Mouse (Mus musculus) embryonic facial prominence, embryonic 12.5 days (tissue): ENCODE results near the gene Gm9736. TPM values are rescaled to one million over a fixed set of nuclear protein-coding genes. Genes with fewer than 3 reads are reported as not detected.
"Not testable (repeated sequence)": the region's sequence is repeated elsewhere in the genome, so short reads cannot be mapped to it uniquely, and the experiment has no call there.

Experiments used
- ATAC-seq: fragments of 200-750 bp; cut with Nextera tagmentation; 2 replicates; pipeline ENCODE4 v1.8.0; 2017; ENCODE audit not compliant: insufficient number of reproducible peaks, insufficient read depth, low FRiP score, low TSS enrichment
- H3K27ac ChIP-seq: fragments of 300-500 bp; sonication (generic); 2 replicates; pipeline ENCODE4 v1.5.1; 2016; ENCODE audit warnings: mild to moderate bottlenecking
- H3K27me3 ChIP-seq: fragments of 300-500 bp; sonication (generic); 2 replicates; pipeline ENCODE4 v1.6.1; 2016; ENCODE audit warnings: mild to moderate bottlenecking, moderate library complexity
- H3K36me3 ChIP-seq: fragments of 300-500 bp; sonication (generic); 2 replicates; pipeline ENCODE4 v1.6.1; 2016; ENCODE audit warnings: mild to moderate bottlenecking
- H3K4me1 ChIP-seq: fragments of 300-500 bp; sonication (generic); 2 replicates; pipeline ENCODE4 v1.6.1; 2016
- H3K4me2 ChIP-seq: fragments of 300-500 bp; sonication (generic); replicated peaks from 2 replicates; pipeline ENCODE4 v1.6.1; 2016; ENCODE audit warnings: mild to moderate bottlenecking, moderate library complexity
- H3K4me3 ChIP-seq: fragments of 300-500 bp; sonication (generic); 2 replicates; pipeline ENCODE4 v1.5.1; 2016; ENCODE audit warnings: mild to moderate bottlenecking
- H3K9ac ChIP-seq: fragments of 300-500 bp; sonication (generic); 2 replicates; pipeline ENCODE4 v1.6.1; 2016; ENCODE audit warnings: mild to moderate bottlenecking, moderate library complexity
- H3K9me3 ChIP-seq: fragments of 300-500 bp; sonication (generic); 2 replicates; pipeline ENCODE4 v1.6.1; 2016; ENCODE audit warnings: mild to moderate bottlenecking, moderate library complexity
- WGBS: fragments of 180-500 bp; shearing (Covaris S2); methylation state at CpG from one replicate; pipeline ENCODE4 v1.1.7; 2016; 5-methylcytosine and 5-hydroxymethylcytosine counted together
- polyA plus RNA-seq: library from polyadenylated mRNA; unstranded; fragments of >200 nt; fragmentation: Nextera tagmentation; extraction: Ambion mirVana; gene quantifications from 2 replicates; pipeline ENCODE4 v1.2.1, GENCODE M21; 2016

Gm9736 gene
- polyA plus RNA-seq, 1 experiment from 2014 or later: not detected

GRCm38 (mm10) chr10:77769727-77770126, 18.6 kb upstream of the Gm9736 start:
- Histone ChIP-seq H3K9ac (no peak overlapping the region), H3K27me3 (no peaks in the 10 kb centered on the region), H3K9me3 (no peaks in the 10 kb centered on the region), H3K4me3 (no peak overlapping the region), H3K27ac (no peak overlapping the region), H3K4me2 (no peak overlapping the region), H3K4me1 (no peaks in the 10 kb centered on the region), H3K36me3 (no peaks in the 10 kb centered on the region)
- WGBS: 57% methylated on average over 1 of the region's 1 CpGs
- no peak for ATAC-seq

GRCm38 (mm10) chr10:77759582-77759981, 8.4 kb upstream of the Gm9736 start, which contains the start of gene Gm3233:
TSS of gene Gm3233 (minus strand) at chr10:77759682.
- H3K9ac ChIP-seq, H3K36me3 ChIP-seq, H3K9me3 ChIP-seq, H3K4me2 ChIP-seq, H3K4me3 ChIP-seq, H3K4me1 ChIP-seq, ATAC-seq, H3K27ac ChIP-seq, H3K27me3 ChIP-seq: not testable (repeated sequence)
- WGBS: 40% methylated on average over 1 of the region's 1 CpGs

DNA sequence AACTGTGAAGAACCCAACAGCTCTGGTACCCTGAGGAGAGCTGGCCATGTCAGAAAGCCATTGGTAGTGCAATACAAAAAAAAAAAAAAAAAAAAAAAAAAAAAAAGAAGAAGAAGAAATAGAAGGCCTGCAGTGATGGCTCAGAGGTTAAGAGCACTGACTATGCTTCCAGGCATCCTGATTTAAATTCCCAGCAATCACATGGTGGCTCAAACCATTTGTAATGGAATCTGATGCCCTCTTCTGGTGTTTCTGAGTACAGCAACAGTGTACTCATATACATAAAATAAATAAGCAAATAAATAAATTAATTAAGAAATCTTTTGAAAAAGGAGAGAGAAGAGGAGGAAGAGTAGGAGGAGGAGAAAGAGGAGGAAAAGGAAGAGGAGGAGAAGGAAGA, 2.3 kb upstream of the Gm9736 start:
- H3K27ac ChIP-seq: no peak overlapping the region
- H3K9ac ChIP-seq: no peak overlapping the region
- H3K4me3 ChIP-seq: no peak overlapping the region
- no peaks in the 10 kb centered on the region for H3K9me3 ChIP-seq
- no peak overlapping the region for H3K4me2 ChIP-seq
- H3K27me3 ChIP-seq: no peaks in the 10 kb centered on the region
- ATAC-seq: no peak
- no peaks in the 10 kb centered on the region for H3K4me1 ChIP-seq
- no peaks in the 10 kb centered on the region for H3K36me3 ChIP-seq

DNA sequence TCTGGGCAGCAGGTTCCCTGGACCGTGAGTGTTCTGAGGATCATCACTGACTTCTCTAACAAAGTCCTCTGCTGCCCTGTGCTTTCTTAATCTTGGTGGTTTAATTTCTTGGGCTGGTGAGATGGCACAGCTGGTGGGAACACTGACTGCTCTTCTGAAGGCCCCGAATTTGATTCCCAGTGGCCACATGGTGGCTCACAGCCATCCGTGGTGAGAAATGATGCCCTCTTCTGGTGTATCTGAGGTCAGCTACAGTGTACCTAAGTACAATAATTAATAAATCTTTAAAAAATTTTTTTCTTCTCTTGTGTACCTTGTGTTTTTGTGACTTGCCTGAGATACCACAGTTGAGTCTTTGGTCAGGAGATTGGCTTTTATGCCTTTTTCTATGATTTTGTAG, 1.2 kb upstream of the Gm9736 start:
- H3K27me3 ChIP-seq, ATAC-seq, H3K4me3 ChIP-seq: not testable (repeated sequence)

DNA sequence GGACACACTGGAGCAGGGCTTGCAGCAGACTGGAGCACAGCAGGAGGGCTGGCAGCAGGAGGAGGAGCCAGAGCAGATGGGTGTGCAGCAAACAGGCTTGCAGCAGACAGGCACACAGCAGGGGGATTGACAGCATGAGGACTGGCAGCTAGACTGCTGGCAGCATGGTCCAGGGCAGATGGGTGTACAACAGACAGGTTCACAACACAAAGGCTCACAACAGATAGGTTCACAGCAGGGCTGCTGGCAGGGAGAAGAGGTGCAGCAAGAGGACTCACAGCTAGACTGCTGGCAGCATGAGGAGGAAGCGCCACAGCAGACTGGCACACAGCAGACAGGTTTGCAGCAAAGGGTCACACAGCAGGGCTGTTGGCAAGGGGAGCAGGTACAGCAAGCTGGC, 468 bp downstream of the Gm9736 start:
- H3K9me3 ChIP-seq, H3K27ac ChIP-seq: not testable (repeated sequence)

More for the DNA sequence above, 1.2 kb upstream of the Gm9736 start:
- H3K9me3 ChIP-seq, H3K9ac ChIP-seq, H3K27ac ChIP-seq, H3K36me3 ChIP-seq, H3K4me1 ChIP-seq, H3K4me2 ChIP-seq: not testable (repeated sequence)
- 56% methylated on average over 3 of the region's 3 CpGs for WGBS

GRCm38 (mm10) chr10:77741924-77742688, 9.0 kb downstream of the Gm9736 start, which contains the start of gene Gm18596:
TSS of gene Gm18596 (minus strand) at chr10:77742638.
- not testable (repeated sequence) for H3K4me1 ChIP-seq, H3K36me3 ChIP-seq, H3K27me3 ChIP-seq, H3K9ac ChIP-seq, ATAC-seq, H3K4me2 ChIP-seq, H3K4me3 ChIP-seq, H3K27ac ChIP-seq, H3K9me3 ChIP-seq
- 46% methylated on average over 5 of the region's 5 CpGs for WGBS

More for the DNA sequence above, 468 bp downstream of the Gm9736 start:
- H3K4me1 ChIP-seq, ATAC-seq, H3K4me3 ChIP-seq, H3K4me2 ChIP-seq, H3K27me3 ChIP-seq, H3K9ac ChIP-seq, H3K36me3 ChIP-seq: not testable (repeated sequence)
- WGBS: 68% methylated on average over 1 of the region's 1 CpGs

DNA sequence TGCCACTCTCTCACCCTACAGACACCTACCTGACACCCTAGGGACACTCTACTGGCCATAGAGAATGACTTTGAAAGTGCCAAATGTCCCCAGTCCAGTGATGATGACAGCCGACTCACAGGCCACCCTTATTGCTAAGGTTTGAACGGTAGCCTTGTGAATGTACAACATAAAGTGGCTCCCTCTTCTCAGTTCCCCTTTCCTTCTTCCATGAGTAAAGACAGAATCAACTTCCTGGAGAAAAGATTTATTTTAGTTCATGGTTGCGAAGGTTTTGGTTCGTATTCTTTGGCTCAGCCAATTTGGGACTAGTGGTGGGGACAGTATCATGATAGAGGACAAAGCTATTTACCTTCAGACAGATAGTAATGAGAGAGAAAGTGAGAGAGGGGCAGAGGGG, 12.2 kb downstream of the Gm9736 start:
- H3K4me3 ChIP-seq: no peak overlapping the region

GRCm38 (mm10) chr10:77735928-77736327, 15.2 kb downstream of the Gm9736 start:
- Histone ChIP-seq H3K27me3 (no peaks in the 10 kb centered on the region), H3K27ac (no peak overlapping the region), H3K4me1 (no peaks in the 10 kb centered on the region), H3K36me3 (no peaks in the 10 kb centered on the region), H3K9me3 (0 out of 2 replicates have a peak, but pooled peaks cover 8% of the 10 kb centered on the region), H3K9ac (no peak overlapping the region), H3K4me3 (no peak overlapping the region), H3K4me2 (no peak overlapping the region)
- ATAC-seq: no peak
- WGBS: 84% methylated on average over 1 of the region's 1 CpGs

More for the DNA sequence above, 12.2 kb downstream of the Gm9736 start:
- Histone ChIP-seq H3K27me3 (no peaks in the 10 kb centered on the region), H3K9me3 (0 out of 2 replicates have a peak, but pooled peaks cover 8% of the 10 kb centered on the region), H3K4me2 (no peak overlapping the region), H3K36me3 (no peaks in the 10 kb centered on the region), H3K9ac (no peak overlapping the region), H3K4me1 (peaks cover 3% of the 10 kb centered on the region; the same call in 1 of the 2 replicates), H3K27ac (no peak overlapping the region)
- 88% methylated on average over 4 of the region's 4 CpGs for WGBS
- no peak for ATAC-seq

DNA sequence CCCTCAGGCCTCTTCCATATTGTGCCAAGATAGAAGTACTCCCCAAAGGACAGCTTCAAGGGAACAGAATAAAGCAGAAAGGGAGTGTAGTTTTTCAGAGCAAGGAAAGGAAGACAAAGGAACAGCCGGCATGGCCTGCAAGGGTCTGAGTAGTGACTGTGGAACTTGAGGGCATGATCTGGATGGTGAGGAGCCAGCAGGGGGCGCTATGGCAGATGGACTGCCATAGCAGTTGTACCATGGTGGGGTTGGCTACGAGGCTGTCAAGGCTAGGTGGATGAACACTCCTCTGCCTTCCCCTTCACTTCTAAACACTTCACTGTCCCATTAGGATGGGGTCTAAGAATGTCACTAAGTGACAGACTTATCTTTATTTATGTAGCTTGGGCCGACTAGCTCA, 21.9 kb downstream of the Gm9736 start:
- Histone ChIP-seq H3K4me2 (no peak overlapping the region), H3K27ac (no peak overlapping the region), H3K4me3 (no peak overlapping the region), H3K4me1 (no peaks in the 10 kb centered on the region), H3K36me3 (no peaks in the 10 kb centered on the region), H3K9ac (no peak overlapping the region), H3K9me3 (no peaks in the 10 kb centered on the region), H3K27me3 (no peaks in the 10 kb centered on the region)
- 53% methylated on average over 4 of the region's 4 CpGs for WGBS
- no peak for ATAC-seq

DNA sequence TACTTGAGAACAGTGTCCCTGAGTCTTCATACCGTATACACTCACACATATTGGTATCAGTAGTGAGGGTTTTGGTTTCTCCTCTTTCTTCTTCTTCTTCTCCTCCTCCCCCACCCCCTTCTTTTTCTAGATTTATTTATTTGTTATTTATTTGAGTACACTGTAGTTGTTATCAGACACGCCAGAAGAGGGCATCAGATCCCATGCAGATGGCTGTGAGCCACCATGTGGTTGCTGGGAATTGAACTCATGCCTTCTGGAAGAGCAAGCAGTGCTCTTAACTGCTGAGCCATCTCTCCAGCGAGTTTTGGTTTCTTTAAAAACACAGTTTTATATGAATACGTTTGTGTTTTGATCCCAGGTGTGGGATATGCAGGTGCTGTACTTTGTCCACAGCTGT, 22.9 kb downstream of the Gm9736 start:
- WGBS: 61% methylated on average over 4 of the region's 4 CpGs
- H3K4me2 ChIP-seq: no peak overlapping the region
- no peaks in the 10 kb centered on the region for H3K4me1 ChIP-seq
- no peak overlapping the region for H3K9ac ChIP-seq
- H3K36me3 ChIP-seq: no peaks in the 10 kb centered on the region
- ATAC-seq: no peak
- H3K27ac ChIP-seq: no peak overlapping the region
- H3K9me3 ChIP-seq: no peaks in the 10 kb centered on the region
- H3K4me3 ChIP-seq: no peak overlapping the region
- H3K27me3 ChIP-seq: no peaks in the 10 kb centered on the region

GRCm38 (mm10) chr10:77726186-77726585, 25.0 kb downstream of the Gm9736 start, which contains the start of gene Gm10100:
TSS of gene Gm10100 (plus strand) at chr10:77726486.
- WGBS: 39% methylated on average over 3 of the region's 3 CpGs
- Histone ChIP-seq H3K4me3 (no peak within 1 kb of the TSS), H3K4me2 (no peak within 1 kb of the TSS), H3K27ac (no peak within 1 kb of the TSS), H3K4me1 (no peaks in the 10 kb centered on the region), H3K36me3 (no peaks in the 10 kb centered on the region), H3K9ac (no peak within 1 kb of the TSS), H3K27me3 (no peaks in the 10 kb centered on the region), H3K9me3 (no peaks in the 10 kb centered on the region)
- no peak for ATAC-seq

GRCm38 (mm10) chr10:77724855-77725254, 26.3 kb downstream of the Gm9736 start:
- ATAC-seq: no peak
- Histone ChIP-seq H3K27me3 (no peaks in the 10 kb centered on the region), H3K9me3 (no peaks in the 10 kb centered on the region; the same call in 1 of the 2 replicates), H3K9ac (no peak overlapping the region), H3K4me1 (no peaks in the 10 kb centered on the region), H3K36me3 (no peaks in the 10 kb centered on the region), H3K27ac (no peak overlapping the region), H3K4me2 (no peak overlapping the region), H3K4me3 (no peak overlapping the region)
- WGBS: 68% methylated on average over 8 of the region's 8 CpGs
